ENCODE assay signal across 14 mouse cellular contexts in genomic region chr10:42995484-42995895, GRCm38 (mm10).
DNase-seq lines count a peak whose midpoint lies in the region; ATAC-seq lines count a peak whose summit lies in the region.
"Had no signal": no experiment of that assay in that cellular context is flagged by ENCODE, and none has a peak within 500 bp of the region (broad histone marks: within the 10 kb centered on the region; RNA-seq: fewer than 3 reads in every experiment).

No protein-coding gene starts in this region.

- H3K4me3 ChIP-seq in hindbrain, embryonic 11.5 days (ENCODE audit: low read depth, low read length) = no peak overlapping the region
- no peak overlapping the region for H3K4me3 ChIP-seq in hindbrain, embryonic 14.5 days (replicated peaks; ENCODE audit: low read length)
- H3K4me3 ChIP-seq in embryonic facial prominence, embryonic 13.5 days = no peak overlapping the region
- H3K4me3 ChIP-seq in limb, embryonic 13.5 days = no peak overlapping the region
- no peak overlapping the region for H3K4me3 ChIP-seq in forebrain, embryonic 16.5 days (replicated peaks; ENCODE audit: low read length)
- H3K4me3 ChIP-seq: intestine, embryonic 15.5 days; layer of hippocampus, adult 2 months; megakaryocyte, embryonic 14.5 days; stomach, embryonic 15.5 days had no signal

- H3K4me2 ChIP-seq in hindbrain, embryonic 11.5 days (replicated peaks; ENCODE audit: low read depth, low read length) = no peak overlapping the region
- H3K4me2 ChIP-seq in hindbrain, embryonic 14.5 days (replicated peaks) = no peak overlapping the region
- peak overlapping the region; percentile 36 for H3K4me2 ChIP-seq in embryonic facial prominence, embryonic 13.5 days
- no peak overlapping the region for H3K4me2 ChIP-seq in limb, embryonic 13.5 days (replicated peaks)
- no peak overlapping the region for H3K4me2 ChIP-seq in forebrain, embryonic 16.5 days (ENCODE audit: low read length)
- H3K4me2 ChIP-seq: intestine, embryonic 15.5 days; stomach, embryonic 15.5 days had no signal

- no peak for DNase-seq in hindbrain, embryonic 11.5 days (ENCODE audit: low spot score)
- DNase-seq in hindbrain, embryonic 14.5 days (ENCODE audit: low spot score) = no peak
- DNase-seq in embryo, embryonic 10.5 days (ENCODE audit: low spot score) = peak; percentile 70
- DNase-seq in right cerebral cortex, postnatal 10 days (ENCODE audit: low spot score in 2 of 2) = no peak
- DNase-seq: cerebellum, adult 9-11 months; thymus, postnatal 25 days had no signal

- H3K4me1 ChIP-seq in hindbrain, embryonic 11.5 days (replicated peaks; ENCODE audit: control insufficient read depth, insufficient read depth, low read length) = peaks cover 7% of the 10 kb centered on the region; the same call in 1 of the 2 replicates
- H3K4me1 ChIP-seq in hindbrain, embryonic 14.5 days (replicated peaks; ENCODE audit: control insufficient read depth, insufficient read depth, low read length) = peaks cover 21% of the 10 kb centered on the region
- H3K4me1 ChIP-seq in embryonic facial prominence, embryonic 13.5 days = peaks cover 46% of the 10 kb centered on the region
- peaks cover 35% of the 10 kb centered on the region for H3K4me1 ChIP-seq in limb, embryonic 13.5 days
- H3K4me1 ChIP-seq in forebrain, embryonic 16.5 days (replicated peaks; ENCODE audit: control insufficient read depth, insufficient read depth, low read length) = peaks cover 28% of the 10 kb centered on the region
- H3K4me1 ChIP-seq: megakaryocyte, embryonic 14.5 days had no signal

- peak overlapping the region; percentile 14; the same call in 1 of the 2 replicates for H3K27ac ChIP-seq in hindbrain, embryonic 11.5 days (ENCODE audit: low read depth, low read length)
- no peak overlapping the region for H3K27ac ChIP-seq in hindbrain, embryonic 14.5 days
- H3K27ac ChIP-seq in embryonic facial prominence, embryonic 13.5 days = peak overlapping the region; percentile 69
- peak overlapping the region; percentile 39; the same call in 1 of the 2 replicates for H3K27ac ChIP-seq in limb, embryonic 13.5 days
- no peak overlapping the region for H3K27ac ChIP-seq in forebrain, embryonic 16.5 days (ENCODE audit: low read length)
- H3K27ac ChIP-seq: intestine, embryonic 15.5 days; layer of hippocampus, adult 2 months; stomach, embryonic 15.5 days had no signal

- H3K9ac ChIP-seq in hindbrain, embryonic 11.5 days (ENCODE audit: low read depth, low read length) = no peak overlapping the region
- no peak overlapping the region for H3K9ac ChIP-seq in hindbrain, embryonic 14.5 days
- no peak overlapping the region for H3K9ac ChIP-seq in embryonic facial prominence, embryonic 13.5 days
- no peak overlapping the region for H3K9ac ChIP-seq in limb, embryonic 13.5 days
- H3K9ac ChIP-seq in forebrain, embryonic 16.5 days (replicated peaks; ENCODE audit: low read depth, low read length) = no peak overlapping the region
- H3K9ac ChIP-seq: intestine, embryonic 15.5 days; stomach, embryonic 15.5 days had no signal

- no peak for ATAC-seq in hindbrain, embryonic 11.5 days (ENCODE audit: low FRiP score)
- no peak for ATAC-seq in hindbrain, embryonic 14.5 days (ENCODE audit: low FRiP score)
- ATAC-seq in embryonic facial prominence, embryonic 13.5 days (ENCODE audit: insufficient number of reproducible peaks, insufficient read depth, low FRiP score, low TSS enrichment, low read depth) = no peak
- ATAC-seq in limb, embryonic 13.5 days (ENCODE audit: low FRiP score, low read depth) = no peak
- no peak for ATAC-seq in forebrain, embryonic 16.5 days
- ATAC-seq: CD4-positive, CD25-positive, alpha-beta regulatory T cell, adult 4 months; intestine, embryonic 15.5 days had no signal

- H3K27me3 ChIP-seq in hindbrain, embryonic 11.5 days (ENCODE audit: control insufficient read depth, insufficient read depth, low read length) = peaks cover 2% of the 10 kb centered on the region; the same call in 1 of the 2 replicates
- no peaks in the 10 kb centered on the region for H3K27me3 ChIP-seq in hindbrain, embryonic 14.5 days (ENCODE audit: control insufficient read depth, insufficient read depth, low read length)
- H3K27me3 ChIP-seq in embryonic facial prominence, embryonic 13.5 days = no peaks in the 10 kb centered on the region; the same call in none of the 2 replicates
- peaks cover 13% of the 10 kb centered on the region; the same call in 1 of the 2 replicates for H3K27me3 ChIP-seq in limb, embryonic 13.5 days
- H3K27me3 ChIP-seq in forebrain, embryonic 16.5 days (replicated peaks; ENCODE audit: control insufficient read depth, insufficient read depth, low read length) = no peaks in the 10 kb centered on the region
- H3K27me3 ChIP-seq: intestine, embryonic 15.5 days; stomach, embryonic 15.5 days had no signal

- WGBS in hindbrain, embryonic 11.5 days = 46% methylated on average over 13 of the region's 13 CpGs
- WGBS in hindbrain, embryonic 14.5 days = 53% methylated on average over 13 of the region's 13 CpGs
- WGBS in embryonic facial prominence, embryonic 13.5 days = 9% methylated on average over 13 of the region's 13 CpGs
- WGBS in limb, embryonic 13.5 days = 16% methylated on average over 13 of the region's 13 CpGs
- 61% methylated on average over 13 of the region's 13 CpGs for WGBS in forebrain, embryonic 16.5 days

- no peaks in the 10 kb centered on the region for H3K36me3 ChIP-seq in hindbrain, embryonic 11.5 days (ENCODE audit: control insufficient read depth, insufficient read depth, low read length)
- no peaks in the 10 kb centered on the region for H3K36me3 ChIP-seq in hindbrain, embryonic 14.5 days (replicated peaks; ENCODE audit: control insufficient read depth, insufficient read depth)
- H3K36me3 ChIP-seq in embryonic facial prominence, embryonic 13.5 days = no peaks in the 10 kb centered on the region
- no peaks in the 10 kb centered on the region for H3K36me3 ChIP-seq in limb, embryonic 13.5 days
- H3K36me3 ChIP-seq in forebrain, embryonic 16.5 days (ENCODE audit: control insufficient read depth, insufficient read depth) = no peaks in the 10 kb centered on the region
- H3K36me3 ChIP-seq: intestine, embryonic 15.5 days; stomach, embryonic 15.5 days had no signal

- H3K9me3 ChIP-seq in hindbrain, embryonic 11.5 days (ENCODE audit: control insufficient read depth, low read length) = no peaks in the 10 kb centered on the region
- H3K9me3 ChIP-seq in hindbrain, embryonic 14.5 days (ENCODE audit: control insufficient read depth, low read length) = no peaks in the 10 kb centered on the region
- no peaks in the 10 kb centered on the region for H3K9me3 ChIP-seq in embryonic facial prominence, embryonic 13.5 days
- no peaks in the 10 kb centered on the region for H3K9me3 ChIP-seq in limb, embryonic 13.5 days
- no peaks in the 10 kb centered on the region for H3K9me3 ChIP-seq in forebrain, embryonic 16.5 days (ENCODE audit: control insufficient read depth, low read length)
- H3K9me3 ChIP-seq: intestine, embryonic 15.5 days; megakaryocyte, embryonic 14.5 days; stomach, embryonic 15.5 days had no signal

Comparison
In these comparisons a context has a peak if more than half of its experiments do, and no peak if none do; other contexts are left out.
1. H3K27ac ChIP-seq: peak in hindbrain, embryonic 11.5 days (single experiment), embryonic facial prominence, embryonic 13.5 days (single experiment) and limb, embryonic 13.5 days (single experiment); none in hindbrain, embryonic 14.5 days (single experiment) and forebrain, embryonic 16.5 days (single experiment).